Mouse (Mus musculus) cerebellum, postnatal 36 days (tissue): ENCODE data around the gene Gmfb.

Source experiments
- DNase-seq, 2 experiments: peaks; one replicate each; pipeline ENCODE4 v3.0.0; 2021 to 2022; ENCODE audit warnings: mixed read lengths in 2 of 2

Gmfb gene

DNA sequence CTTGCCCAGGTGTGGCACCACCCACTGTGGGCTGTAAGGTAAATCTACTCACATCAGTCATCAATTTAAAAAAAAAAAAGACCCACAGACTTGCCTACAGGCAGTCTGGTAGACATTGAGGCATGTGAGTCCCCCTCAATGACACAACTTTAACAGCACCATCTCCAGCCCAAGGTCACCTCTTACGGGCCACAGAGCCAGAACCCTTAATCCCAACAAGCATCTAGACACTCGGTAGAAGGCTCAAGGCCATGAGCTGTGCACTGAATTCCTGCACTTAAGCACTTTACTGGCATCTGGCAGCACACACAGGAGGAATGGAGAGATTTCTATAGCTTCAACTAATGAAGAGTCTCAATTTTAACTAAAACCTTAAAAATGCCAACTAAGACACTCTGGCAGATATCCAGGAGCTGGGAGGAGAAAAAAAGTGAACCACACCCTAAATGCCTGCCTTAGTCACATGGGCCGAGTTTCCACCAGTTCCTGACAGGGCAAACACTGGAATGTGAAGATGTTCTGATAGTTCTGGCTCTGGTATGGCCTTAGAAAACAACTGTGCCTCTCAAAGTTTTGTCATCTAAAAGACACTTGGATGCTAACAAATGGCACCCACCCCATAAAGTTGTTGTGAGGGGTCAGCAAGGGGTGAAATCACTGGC lies 21.2 kb downstream of the Gmfb start:
- no peak for DNase-seq

DNA sequence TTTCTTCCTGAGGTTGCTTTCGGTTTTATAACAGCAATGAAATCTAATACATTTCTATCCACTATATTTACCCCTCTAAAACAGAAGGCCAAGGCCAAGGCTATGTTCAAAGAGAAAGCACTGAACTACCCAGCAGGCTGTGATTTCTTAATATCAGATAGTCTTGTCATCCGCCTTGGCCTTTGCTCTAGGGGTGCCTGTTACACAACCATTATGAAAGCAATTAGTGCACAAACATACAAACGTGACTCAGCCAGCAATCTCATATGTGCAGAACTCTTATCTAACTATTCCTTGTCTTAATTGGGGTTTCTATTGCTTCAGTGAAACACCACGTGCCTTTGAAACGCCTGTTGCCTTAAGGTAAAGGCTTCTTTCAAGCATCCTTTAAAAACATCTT lies 27.9 kb downstream of the Gmfb start:
- DNase-seq = no peak

DNA sequence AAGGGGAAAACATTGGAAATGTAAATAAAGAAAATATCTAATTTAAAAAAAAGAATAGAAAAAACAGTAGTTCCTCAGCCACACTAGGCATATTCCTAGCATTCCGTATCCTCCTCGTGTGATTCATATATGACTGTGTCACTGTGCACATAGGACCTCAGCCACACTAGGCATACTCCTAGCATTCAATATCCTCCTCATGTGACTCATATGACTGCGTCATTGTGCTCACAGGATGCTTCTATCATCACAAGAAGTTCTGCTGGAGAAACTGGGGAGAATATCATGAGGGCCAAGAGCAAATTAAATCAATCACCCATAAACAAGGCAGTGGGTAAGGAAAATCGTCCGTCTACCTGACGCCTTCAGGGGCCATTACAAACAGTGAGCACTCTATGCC lies 31.3 kb downstream of the Gmfb start:
- no peak for DNase-seq

DNA sequence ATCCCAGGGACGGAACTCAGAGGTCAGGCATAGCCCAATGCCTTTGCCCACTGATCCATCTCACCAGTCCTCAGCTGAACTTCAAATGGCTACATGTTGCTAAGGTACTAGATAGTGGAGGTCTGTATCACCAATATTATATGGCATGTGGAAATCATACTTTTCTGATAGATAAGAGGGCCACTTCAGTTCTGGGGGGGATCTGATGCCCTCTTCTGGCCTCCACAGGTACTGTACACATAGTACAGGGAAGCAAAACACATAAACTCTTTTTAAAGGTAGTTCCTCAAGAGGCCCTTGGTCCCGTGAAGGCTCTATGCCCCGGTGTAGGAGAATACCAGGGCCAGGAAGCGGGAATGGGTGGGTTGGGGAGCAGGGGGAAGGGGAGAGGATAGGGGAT lies 31.7 kb downstream of the Gmfb start:
- DNase-seq = no peak

DNA sequence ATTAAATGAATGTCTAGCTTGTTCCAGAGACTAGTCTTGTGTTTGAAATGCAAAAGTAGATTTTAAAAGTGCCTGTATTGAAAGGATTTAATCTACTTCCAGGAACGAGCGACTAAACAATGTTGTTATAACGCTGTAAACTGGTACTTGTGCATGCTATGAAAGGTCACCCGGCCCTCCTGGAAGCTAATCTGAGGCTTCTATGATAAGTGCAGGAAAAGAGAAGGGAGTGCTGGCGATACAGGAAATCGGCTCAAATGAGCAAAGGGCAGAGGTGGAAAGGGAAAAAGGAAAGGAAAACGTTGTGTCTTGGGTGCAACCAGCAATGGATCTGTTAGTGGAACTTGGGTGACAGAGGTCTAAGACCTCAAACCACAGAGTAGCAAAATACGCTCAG lies 33.5 kb downstream of the Gmfb start:
- DNase-seq = peak in 1 of 2 experiments; percentile 32

DNA sequence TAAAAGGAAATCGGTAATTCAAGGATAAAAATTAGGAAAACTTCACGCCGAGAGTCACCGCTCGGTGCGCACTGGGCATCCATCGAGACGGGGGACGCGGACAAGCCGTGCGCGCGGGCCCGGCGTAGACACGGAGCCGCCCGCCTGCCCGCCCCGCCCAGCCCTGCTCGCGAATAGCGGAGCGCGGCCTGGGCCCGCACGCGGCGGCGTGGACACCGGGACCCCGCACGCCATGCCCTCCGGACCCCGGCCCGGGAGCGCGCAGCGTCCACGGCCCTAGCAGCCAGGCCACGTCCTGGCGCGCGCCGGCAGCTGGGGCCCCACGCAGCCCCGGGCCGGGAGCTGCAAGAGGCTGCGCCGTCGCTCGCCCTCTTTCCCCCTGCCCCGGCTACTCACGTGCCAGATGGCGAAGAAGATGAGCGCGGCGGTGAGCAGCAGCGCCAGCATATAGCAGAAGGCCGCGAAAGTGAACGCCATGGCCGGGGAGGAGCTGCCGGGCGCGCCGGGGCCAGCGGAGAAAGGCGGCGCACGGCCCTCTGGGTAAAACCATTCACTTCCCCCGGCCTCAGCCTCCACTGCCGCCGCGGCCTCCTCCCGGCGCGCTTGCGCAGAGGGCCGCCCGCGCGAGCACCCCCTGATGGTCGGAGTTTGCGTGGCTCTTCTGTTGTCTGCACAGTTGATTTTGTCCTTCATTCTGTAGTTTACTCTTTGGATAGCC lies 34.1 kb downstream of the Gmfb start, which contains the start of gene Cnih1:
Cnih1 (minus strand) TSS at position 625 of the 718 bp plus-strand sequence.
- DNase-seq = peak; percentile 90 to 92

DNA sequence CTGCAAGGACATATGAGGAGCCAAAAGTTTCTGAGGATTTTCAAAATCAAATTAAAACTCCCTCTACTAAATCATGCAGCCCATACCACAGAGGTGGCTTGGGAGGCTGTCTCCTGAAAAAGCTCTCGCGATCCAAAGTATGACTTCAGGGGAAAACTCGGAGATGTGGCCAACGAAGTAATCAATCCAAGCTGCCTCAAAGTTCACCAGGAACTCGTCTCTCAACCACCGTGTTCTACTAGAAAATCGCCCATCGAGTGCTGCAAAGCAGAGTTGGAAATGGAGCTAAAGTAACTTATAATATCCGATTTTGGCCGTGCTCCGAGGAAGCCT lies 34.6 kb downstream of the Gmfb start:
- DNase-seq = no peak

DNA sequence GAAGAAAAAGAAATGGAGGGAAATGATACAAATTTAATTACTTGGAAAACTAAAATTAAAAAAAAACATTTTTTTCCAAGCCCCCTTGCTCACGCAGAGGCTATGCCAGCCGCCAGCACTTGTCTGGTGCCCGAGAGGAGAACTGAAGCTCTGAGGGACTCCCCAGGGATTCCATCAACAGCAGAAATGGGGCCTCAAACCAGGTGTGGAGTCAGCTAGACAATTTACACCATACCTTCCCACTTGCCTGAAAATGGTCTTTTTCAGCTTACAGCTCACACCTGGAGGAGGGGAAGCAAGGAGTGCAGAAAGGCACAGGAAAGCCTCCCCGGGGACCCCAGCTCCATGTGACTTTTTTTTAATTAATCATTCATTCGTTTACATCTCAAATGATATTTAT lies 36.8 kb downstream of the Gmfb start:
- no peak for DNase-seq

DNA sequence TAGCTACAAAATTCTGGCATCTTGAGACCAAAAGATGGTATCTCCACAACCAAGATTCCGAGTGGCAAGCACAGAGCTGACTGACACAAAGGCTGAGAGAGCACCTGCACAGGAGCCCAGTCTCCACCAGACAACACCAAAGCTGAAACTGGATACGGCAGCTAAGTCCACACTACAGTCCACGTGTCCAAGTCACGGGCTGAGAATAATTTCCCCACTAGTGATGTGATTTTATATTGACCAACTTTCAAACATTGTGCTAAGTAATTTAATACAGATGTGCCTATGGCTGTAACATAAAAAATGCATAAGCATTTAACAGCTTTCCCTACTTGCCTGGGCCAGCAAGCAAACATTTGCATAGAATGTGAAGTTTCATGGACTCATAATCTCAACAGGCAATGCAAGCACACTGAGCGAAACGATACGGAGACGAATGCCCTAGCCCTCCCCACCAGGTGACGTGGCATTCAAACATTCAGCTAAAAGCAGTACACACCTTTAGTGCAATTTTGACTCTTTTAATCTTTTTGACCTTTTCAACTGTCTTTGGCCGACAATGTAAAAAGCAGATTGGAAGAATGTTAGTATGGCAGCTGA lies 38.6 kb downstream of the Gmfb start:
- no peak for DNase-seq

DNA sequence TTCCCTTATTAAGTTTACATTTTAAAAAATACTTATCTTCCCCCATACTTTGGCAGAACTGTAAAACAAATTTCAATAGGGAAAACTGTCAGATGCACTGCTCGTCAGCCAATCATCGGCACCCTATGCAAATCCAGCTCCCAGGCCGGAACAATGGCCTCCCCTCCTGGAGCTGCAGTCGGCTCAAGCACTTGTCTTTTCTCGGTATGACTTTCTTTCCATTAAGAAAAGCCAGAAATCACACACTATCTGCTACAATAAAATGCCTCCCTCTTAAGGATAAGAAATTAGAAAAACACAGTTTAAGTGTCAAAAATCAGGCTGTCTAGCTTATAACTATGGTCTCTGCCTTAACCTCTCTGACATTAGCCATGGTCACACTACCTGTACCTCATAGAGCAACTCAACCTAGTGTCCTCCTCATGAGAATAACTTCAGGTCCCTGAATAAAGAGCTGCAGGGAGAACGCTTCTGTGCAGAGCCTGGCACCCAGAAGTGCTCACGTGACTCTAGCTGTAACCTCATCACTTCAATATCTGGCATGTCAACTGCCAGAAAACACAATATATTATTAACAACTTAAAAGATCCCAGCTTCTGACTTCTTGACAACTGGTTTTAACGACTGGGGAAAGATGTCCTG lies 39.7 kb downstream of the Gmfb start:
- DNase-seq = no peak

DNA sequence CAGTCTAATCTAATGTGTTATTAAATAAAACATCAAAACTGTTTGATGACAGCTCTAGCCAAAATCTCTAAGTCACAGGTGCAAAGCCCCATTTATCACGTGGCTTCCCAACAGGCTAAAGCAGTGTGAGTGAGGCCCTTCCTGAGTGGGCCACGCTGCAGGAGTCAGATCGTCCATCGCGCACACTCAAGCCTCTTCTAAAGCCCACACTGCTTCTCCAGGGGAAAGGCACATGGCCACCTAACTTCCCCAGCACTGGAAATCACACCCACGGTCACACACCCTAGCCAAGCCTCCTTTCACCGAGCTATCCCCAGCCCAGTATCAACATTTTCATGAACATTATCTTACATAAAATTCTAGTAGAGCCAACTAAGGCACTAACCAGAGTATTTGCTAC lies 41.0 kb downstream of the Gmfb start:
- no peak for DNase-seq

DNA sequence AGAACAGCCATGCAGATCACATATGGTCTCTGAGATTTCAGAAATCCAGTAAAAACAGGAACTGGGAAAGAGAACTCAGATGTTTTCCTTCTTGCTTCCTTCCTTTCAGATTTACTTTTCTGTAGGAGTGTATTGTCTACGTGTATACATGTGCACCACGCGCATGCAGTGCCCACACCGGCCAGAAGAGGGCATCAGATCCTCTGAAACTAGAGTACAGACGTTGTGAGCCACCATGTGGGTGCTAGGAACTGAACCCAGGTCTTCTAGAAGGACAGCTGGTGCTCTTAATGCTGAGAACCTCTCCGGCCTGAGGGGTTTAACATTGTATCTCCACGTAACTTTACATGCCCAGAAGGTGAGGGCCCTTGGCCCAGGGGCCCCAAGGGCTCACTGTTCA lies 42.8 kb downstream of the Gmfb start:
- no peak for DNase-seq

DNA sequence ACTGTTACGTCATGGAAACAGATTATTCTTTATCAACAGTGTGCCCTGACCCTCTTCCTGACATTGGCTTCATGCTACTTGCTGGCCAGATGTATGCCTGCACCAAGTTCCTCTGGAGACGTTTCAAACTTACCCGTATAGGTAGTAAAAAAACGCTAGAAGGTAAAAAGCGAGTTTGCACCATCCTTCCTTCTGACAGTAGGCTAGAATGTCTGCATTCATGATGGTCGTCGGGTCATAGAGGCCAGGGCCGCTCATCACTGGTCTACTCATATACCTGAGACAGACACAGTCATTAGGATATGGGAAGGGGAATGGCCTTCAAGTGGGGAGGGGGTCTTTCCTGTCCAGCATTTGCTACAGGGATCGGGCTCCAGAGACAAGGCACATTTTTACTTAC lies 43.3 kb downstream of the Gmfb start:
- DNase-seq = no peak

DNA sequence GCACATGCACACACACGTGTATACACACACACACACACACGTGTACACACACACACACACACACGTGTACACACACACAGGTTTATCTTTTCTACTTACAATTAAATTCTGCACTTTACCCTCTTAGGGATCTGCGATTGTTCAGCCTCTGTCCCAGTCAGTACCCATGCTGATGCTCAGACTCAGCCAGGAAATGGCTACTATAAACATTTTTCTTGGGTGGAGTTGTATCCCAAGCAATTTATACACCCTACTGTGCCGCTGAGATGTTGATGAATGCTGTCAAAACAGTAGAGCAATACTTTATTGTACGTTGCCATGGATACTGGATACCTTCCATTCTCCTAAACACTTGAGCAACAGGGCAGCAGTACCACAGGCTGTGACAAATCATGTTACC lies 52.0 kb downstream of the Gmfb start:
- DNase-seq = no peak

DNA sequence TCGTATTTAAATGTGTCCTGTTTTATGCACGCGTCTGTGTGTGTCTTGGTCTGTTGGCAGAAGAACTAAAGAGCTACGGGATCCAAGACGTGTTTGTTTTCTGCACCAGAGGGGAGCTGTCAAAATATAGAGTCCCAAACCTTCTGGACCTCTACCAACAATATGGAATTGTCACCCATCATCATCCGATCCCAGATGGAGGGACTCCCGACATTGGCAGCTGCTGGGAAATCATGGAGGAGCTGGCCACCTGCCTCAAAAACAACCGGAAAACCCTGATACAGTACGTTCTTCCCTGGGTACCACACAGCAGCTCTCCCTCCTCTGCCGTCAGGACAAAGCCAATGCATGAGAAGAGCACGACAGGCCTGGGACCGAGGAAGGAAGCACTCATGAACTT lies 54.9 kb downstream of the Gmfb start:
- DNase-seq = peak; percentile 22 to 25

DNA sequence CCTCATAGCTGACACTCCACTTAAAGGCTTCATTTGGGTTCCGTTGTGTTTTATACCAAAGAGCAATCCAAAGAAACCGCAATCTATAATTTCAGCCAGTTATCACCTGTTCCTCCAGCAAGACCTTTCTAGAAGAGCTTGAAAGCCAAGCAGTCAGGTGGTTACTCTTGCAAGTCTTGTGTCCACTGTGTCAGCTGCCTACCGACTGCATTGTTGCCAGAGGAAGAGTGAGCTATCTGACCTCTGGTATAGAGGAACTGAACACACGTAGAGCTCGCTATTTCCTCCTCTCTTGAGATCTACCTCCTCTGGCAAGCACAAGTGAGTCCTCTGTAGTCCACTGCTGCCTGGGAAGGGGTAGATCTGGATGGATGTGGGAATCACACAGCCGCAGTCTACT lies 60.9 kb downstream of the Gmfb start:
- DNase-seq = no peak

DNA sequence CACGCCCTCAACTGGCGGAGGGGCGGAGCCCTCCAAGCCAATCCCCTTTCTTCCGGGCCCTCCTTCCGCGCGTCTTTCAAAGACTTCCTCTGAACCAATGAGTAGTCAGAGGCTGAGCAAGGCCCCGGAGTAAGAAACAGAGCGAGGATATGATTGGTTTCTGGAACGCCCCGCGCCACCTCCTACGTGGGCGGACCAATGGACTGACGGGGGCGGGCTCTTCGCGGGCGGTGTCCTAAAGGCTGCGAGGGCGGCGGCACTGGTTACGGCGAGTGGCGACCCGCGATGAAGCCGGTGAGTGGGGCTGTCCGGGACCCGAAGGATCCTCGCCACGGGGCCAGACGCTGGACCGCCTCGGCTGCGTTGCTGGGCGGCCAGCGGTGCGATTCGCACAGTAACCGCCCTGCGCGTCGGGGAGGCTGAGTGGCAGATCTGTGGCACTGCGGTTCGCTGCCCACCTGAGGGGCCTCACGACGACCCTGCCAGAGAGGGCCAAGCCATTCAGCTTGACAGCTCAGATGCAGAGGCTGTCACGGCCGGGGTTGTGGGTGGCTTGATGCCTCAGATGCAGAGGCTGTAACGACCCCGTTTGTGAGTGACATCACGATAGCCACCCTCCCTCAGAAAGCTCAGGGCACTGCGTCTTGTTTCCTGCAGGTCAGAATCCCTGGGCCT lies 61.5 kb downstream of the Gmfb start, which contains the start of gene Cdkn3:
Cdkn3 (plus strand) TSS at position 187 of the 675 bp plus-strand sequence.
- DNase-seq = peak; percentile 71 to 75

DNA sequence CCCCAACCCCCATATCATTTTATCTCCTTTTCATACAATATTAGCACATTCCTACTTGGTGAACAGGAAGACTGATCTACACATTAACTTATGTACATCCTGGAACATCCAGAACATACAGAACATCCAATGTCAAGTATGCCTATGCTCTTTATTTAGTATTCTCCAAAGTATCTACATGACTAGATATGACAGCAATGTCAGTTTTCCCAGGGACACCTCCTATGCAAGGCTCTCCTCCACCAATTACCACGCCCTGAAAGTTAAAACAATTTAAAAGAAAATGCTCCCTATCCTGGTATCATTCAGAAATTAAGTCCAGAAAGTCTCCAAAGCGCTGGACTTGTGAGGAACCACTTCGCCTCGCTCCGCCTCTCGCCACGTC lies 62.1 kb downstream of the Gmfb start:
- DNase-seq = no peak
